Mouse (Mus musculus) intestine, embryonic 14.5 days (tissue): ENCODE measurements around the gene Cdk11b. TPM values are rescaled to one million over a fixed set of nuclear protein-coding genes. Genes with fewer than 3 reads are reported as not detected.

ENCODE experiments used
- ATAC-seq: fragments of 200-750 bp; cut with Nextera tagmentation; replicated peaks from 2 replicates; pipeline ENCODE4 v1.8.0; 2017; ENCODE audit warnings: low read depth, moderate number of reproducible peaks, moderate TSS enrichment, moderate library complexity; ENCODE audit not compliant: low FRiP score, low TSS enrichment
- DNase-seq: peaks from one replicate; pipeline ENCODE4 v3.0.0-alpha.2; 2018; ENCODE audit warnings: low spot score
- H3K27ac ChIP-seq: fragments of 300-500 bp; sonication (generic); 2 replicates; pipeline ENCODE4 v1.5.1; 2014; ENCODE audit warnings: low read depth, mild to moderate bottlenecking, control low read depth
- H3K27me3 ChIP-seq: fragments of 300-500 bp; sonication (generic); replicated peaks from 2 replicates; pipeline ENCODE4 v1.6.1; 2014; ENCODE audit warnings: low read length, control low read depth; ENCODE audit not compliant: control insufficient read depth, insufficient read depth
- H3K36me3 ChIP-seq: fragments of 300-500 bp; sonication (generic); 2 replicates; pipeline ENCODE4 v1.6.1; 2014; ENCODE audit warnings: low read length, control low read depth; ENCODE audit not compliant: control insufficient read depth, insufficient read depth
- H3K4me1 ChIP-seq: fragments of 300-500 bp; sonication (generic); replicated peaks from 2 replicates; pipeline ENCODE4 v1.6.1; 2014; ENCODE audit warnings: low read length, control low read depth, mixed read lengths; ENCODE audit not compliant: control insufficient read depth, insufficient read depth
- H3K4me2 ChIP-seq: fragments of 300-500 bp; sonication (generic); 2 replicates; pipeline ENCODE4 v1.6.1; 2014; ENCODE audit warnings: low read length
- H3K4me3 ChIP-seq: fragments of 300-500 bp; sonication (generic); 2 replicates; pipeline ENCODE4 v1.5.1; 2014; ENCODE audit warnings: low read depth, low read length, control low read depth, mixed read lengths
- H3K9ac ChIP-seq: fragments of 300-500 bp; sonication (generic); 2 replicates; pipeline ENCODE4 v1.6.1; 2014; ENCODE audit warnings: mild to moderate bottlenecking, low read length
- H3K9me3 ChIP-seq: fragments of 300-500 bp; sonication (generic); 2 replicates; pipeline ENCODE4 v1.6.1; 2016; ENCODE audit warnings: low read length, control low read depth; ENCODE audit not compliant: control insufficient read depth
- WGBS: fragments of 180-500 bp; shearing (Covaris S2); extraction: QIAGEN DNeasy Blood & Tissue Kit; methylation state at CpG from one replicate; pipeline ENCODE4 v1.1.7; 2014; 5-methylcytosine and 5-hydroxymethylcytosine counted together
- polyA plus RNA-seq: library from polyadenylated mRNA; unstranded; fragments of >200 nt; fragmentation: Nextera tagmentation; extraction: Ambion mirVana; gene quantifications from 2 replicates; pipeline ENCODE4 v1.2.1, GENCODE M21; 2014

Gene Cdk11b
- polyA plus RNA-seq, 1 experiment from 2014 or later: 52.6 TPM

- WGBS: 2% methylated on average over 31 of the region's 31 CpGs
Observed at GRCm38 (mm10) chr4:155601997-155602456, 22.6 kb upstream of the Cdk11b start.

DNA sequence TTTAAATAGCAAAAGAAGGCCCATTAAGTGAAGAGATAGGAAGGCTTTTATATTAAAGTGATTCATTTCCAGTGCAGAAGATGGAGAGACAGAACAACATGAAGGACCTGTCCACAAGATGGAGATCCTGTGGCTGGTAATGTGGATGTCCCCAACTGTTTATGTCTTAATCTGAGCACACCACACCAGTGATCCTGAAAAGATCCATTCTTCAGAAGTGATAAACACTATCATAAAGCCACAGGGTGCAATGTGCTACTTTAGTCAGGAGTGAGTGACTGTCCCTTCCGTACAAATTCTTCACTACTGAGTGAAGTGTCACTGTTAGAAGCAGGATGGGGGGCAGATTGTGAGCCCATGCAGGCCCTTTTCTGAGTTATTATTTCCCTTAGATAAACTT is 21.9 kb upstream of the Cdk11b start:
- WGBS: 96% methylated on average over 1 of the region's 1 CpGs
- Histone ChIP-seq H3K9me3 (no peaks in the 10 kb centered on the region), H3K4me2 (peak overlapping the region; percentile 72), H3K36me3 (peaks cover 5% of the 10 kb centered on the region; the same call in 1 of the 2 replicates), H3K27me3 (no peaks in the 10 kb centered on the region), H3K4me3 (no peak overlapping the region), H3K4me1 (peaks cover 6% of the 10 kb centered on the region), H3K27ac (no peak overlapping the region), H3K9ac (no peak overlapping the region)
- no peak for ATAC-seq
- DNase-seq: no peak

More at GRCm38 (mm10) chr4:155601997-155602456, 22.6 kb upstream of the Cdk11b start:
- no peaks in the 10 kb centered on the region for H3K27me3 ChIP-seq
- peaks cover 5% of the 10 kb centered on the region; the same call in 1 of the 2 replicates for H3K36me3 ChIP-seq
- H3K9me3 ChIP-seq: no peaks in the 10 kb centered on the region
- peaks cover 6% of the 10 kb centered on the region for H3K4me1 ChIP-seq
- H3K9ac ChIP-seq: peak overlapping the region; percentile 95
- ATAC-seq: no peak; the same call in 1 of the 2 replicates
- peak overlapping the region; percentile 72 for H3K4me2 ChIP-seq
- H3K4me3 ChIP-seq: peak overlapping the region; percentile 84
- H3K27ac ChIP-seq: peak overlapping the region; percentile 99
- DNase-seq: no peak

DNA sequence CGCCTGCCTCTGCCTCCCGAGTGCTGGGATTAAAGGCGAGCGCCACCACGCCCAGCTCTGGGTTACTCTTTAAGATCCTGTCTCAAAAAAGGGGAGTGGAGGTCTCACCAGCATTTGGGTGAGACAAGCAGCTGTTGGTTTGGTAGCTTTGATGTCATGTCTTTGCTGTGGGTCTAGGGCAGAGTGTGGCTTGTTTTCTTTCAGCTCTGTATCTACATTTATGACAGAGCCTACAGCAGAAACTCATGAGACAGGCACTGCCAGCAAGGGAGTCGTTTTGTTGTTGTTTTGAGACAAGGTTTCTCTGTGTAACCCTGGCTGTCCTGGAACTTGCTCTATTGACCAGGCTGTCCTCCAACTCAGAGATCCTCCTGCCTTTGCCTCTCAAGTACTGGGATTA is 20.9 kb upstream of the Cdk11b start:
- H3K4me1 ChIP-seq: peaks cover 6% of the 10 kb centered on the region
- WGBS: 88% methylated on average over 6 of the region's 6 CpGs
- no peak overlapping the region for H3K27ac ChIP-seq
- DNase-seq: no peak
- no peaks in the 10 kb centered on the region for H3K9me3 ChIP-seq
- H3K27me3 ChIP-seq: no peaks in the 10 kb centered on the region
- no peak for ATAC-seq
- H3K4me3 ChIP-seq: no peak overlapping the region
- peaks cover 5% of the 10 kb centered on the region; the same call in 1 of the 2 replicates for H3K36me3 ChIP-seq
- H3K4me2 ChIP-seq: no peak overlapping the region
- no peak overlapping the region for H3K9ac ChIP-seq

DNA sequence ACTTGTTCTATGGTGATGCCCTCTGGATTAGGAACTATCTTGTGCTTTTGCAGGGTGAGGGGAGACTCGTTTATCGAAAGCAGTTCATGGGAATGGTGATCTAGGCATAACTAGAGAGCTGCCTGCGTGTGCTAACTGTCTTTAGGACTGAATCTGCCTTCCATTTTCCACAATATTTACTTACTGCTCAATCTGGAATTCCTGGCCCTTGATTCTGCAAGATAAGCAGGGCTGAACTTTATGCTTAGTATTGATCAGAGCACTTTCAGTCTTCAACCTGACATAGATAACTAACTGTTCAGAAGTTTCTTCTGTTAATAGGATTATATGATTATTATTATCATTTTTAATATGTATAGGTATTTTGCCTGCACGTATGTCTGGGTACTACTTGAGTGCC is 19.5 kb upstream of the Cdk11b start:
- H3K4me3 ChIP-seq: no peak overlapping the region
- H3K4me2 ChIP-seq: no peak overlapping the region
- WGBS: 84% methylated on average over 4 of the region's 4 CpGs
- no peak for DNase-seq
- H3K9me3 ChIP-seq: no peaks in the 10 kb centered on the region
- H3K27ac ChIP-seq: no peak overlapping the region
- no peaks in the 10 kb centered on the region for H3K27me3 ChIP-seq
- H3K4me1 ChIP-seq: peaks cover 6% of the 10 kb centered on the region
- H3K36me3 ChIP-seq: peaks cover 12% of the 10 kb centered on the region
- no peak for ATAC-seq
- H3K9ac ChIP-seq: no peak overlapping the region

- no peak for DNase-seq
Observed at GRCm38 (mm10) chr4:155606825-155607224, 17.8 kb upstream of the Cdk11b start.

GRCm38 (mm10) chr4:155611860-155612259 is 12.8 kb upstream of the Cdk11b start:
- 94% methylated on average over 3 of the region's 3 CpGs for WGBS
- peaks cover 62% of the 10 kb centered on the region for H3K36me3 ChIP-seq
- H3K4me2 ChIP-seq: no peak overlapping the region
- no peaks in the 10 kb centered on the region for H3K4me1 ChIP-seq
- no peaks in the 10 kb centered on the region for H3K9me3 ChIP-seq
- ATAC-seq: no peak
- DNase-seq: no peak
- no peak overlapping the region for H3K27ac ChIP-seq
- H3K4me3 ChIP-seq: no peak overlapping the region
- no peak overlapping the region for H3K9ac ChIP-seq
- no peaks in the 10 kb centered on the region for H3K27me3 ChIP-seq

More at GRCm38 (mm10) chr4:155606825-155607224, 17.8 kb upstream of the Cdk11b start:
- Histone ChIP-seq H3K4me3 (no peak overlapping the region), H3K36me3 (peaks cover 26% of the 10 kb centered on the region), H3K4me2 (no peak overlapping the region), H3K9ac (no peak overlapping the region), H3K27me3 (no peaks in the 10 kb centered on the region), H3K9me3 (no peaks in the 10 kb centered on the region), H3K27ac (no peak overlapping the region), H3K4me1 (peaks cover 3% of the 10 kb centered on the region; the same call in 1 of the 2 replicates)
- WGBS: 64% methylated on average over 2 of the region's 2 CpGs
- ATAC-seq: no peak

DNA sequence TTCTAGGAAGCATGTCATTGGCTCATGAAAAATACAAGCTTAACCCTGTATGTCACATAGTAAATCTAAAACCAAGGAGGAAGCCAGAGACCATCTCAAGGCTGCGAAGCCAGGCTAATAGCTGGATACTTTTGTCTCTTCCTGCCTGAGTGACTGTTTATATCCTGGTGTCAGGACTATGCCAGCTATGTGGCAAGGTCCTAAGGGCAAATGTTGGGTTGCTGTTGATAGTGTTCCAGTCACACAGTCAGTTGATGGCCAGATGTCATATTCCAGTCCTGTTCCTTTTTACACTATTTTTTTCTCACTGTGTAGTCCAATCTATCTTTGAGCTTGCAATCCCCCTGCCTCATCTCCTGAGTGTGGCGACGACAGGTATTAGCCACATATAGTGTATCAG is 11.4 kb upstream of the Cdk11b start:
- H3K36me3 ChIP-seq: peaks cover 76% of the 10 kb centered on the region
- H3K9me3 ChIP-seq: no peaks in the 10 kb centered on the region
- ATAC-seq (no peak), DNase-seq (no peak)
- no peak overlapping the region for H3K9ac ChIP-seq
- no peak overlapping the region for H3K27ac ChIP-seq
- no peak overlapping the region for H3K4me2 ChIP-seq
- no peaks in the 10 kb centered on the region for H3K4me1 ChIP-seq
- WGBS: 92% methylated on average over 3 of the region's 3 CpGs
- H3K4me3 ChIP-seq: no peak overlapping the region
- no peaks in the 10 kb centered on the region for H3K27me3 ChIP-seq

DNA sequence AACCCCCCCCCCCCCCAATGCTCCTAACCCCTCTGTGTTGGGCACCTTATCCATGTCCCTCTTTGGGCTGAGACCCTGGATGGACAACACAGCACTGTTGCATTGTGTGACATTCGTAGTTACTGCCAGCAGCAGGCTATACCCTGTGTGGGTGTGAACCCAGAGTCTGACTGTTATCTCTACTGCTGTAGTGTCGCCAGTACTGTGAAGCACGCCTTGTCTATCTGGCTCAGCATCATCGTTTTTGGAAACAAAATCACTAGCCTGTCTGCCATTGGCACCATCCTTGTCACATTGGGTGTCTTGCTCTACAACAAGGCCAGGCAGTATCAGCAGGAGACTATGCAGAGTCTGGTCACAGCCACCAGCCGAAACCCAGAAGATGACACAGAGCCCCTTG is 6.3 kb upstream of the Cdk11b start:
- Histone ChIP-seq H3K4me2 (no peak overlapping the region), H3K4me1 (no peaks in the 10 kb centered on the region), H3K4me3 (no peak overlapping the region), H3K27me3 (no peaks in the 10 kb centered on the region), H3K27ac (no peak overlapping the region), H3K9ac (no peak overlapping the region), H3K36me3 (peaks cover 73% of the 10 kb centered on the region), H3K9me3 (no peaks in the 10 kb centered on the region)
- DNase-seq: no peak
- no peak for ATAC-seq
- 92% methylated on average over 5 of the region's 5 CpGs for WGBS

DNA sequence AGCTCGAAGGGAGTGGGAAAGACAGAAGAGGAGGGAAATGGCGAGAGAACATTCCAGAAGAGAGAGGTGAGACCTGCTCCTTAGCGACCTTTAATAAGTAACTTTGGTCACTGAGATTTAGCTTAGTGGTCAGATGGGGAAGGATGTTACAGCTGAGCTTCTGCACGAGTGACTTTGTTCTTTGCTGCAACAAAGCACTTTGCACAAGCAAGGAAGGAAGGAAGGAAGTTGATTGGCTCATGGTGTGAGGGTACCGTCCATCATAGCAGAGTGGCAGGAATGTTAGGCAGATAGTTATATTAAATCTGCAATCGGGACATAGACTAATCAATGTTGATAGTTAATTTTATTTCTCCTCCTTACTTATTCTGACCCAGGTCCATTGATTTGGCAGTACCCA is 5.6 kb downstream of the Cdk11b start:
- 90% methylated on average over 6 of the region's 6 CpGs for WGBS
- H3K27ac ChIP-seq: no peak overlapping the region
- H3K9ac ChIP-seq: no peak overlapping the region
- H3K4me1 ChIP-seq: no peaks in the 10 kb centered on the region
- no peaks in the 10 kb centered on the region for H3K27me3 ChIP-seq
- DNase-seq (no peak), ATAC-seq (no peak)
- no peaks in the 10 kb centered on the region for H3K9me3 ChIP-seq
- H3K4me3 ChIP-seq: no peak overlapping the region
- H3K4me2 ChIP-seq: no peak overlapping the region
- peaks cover 80% of the 10 kb centered on the region for H3K36me3 ChIP-seq
